Mouse (Mus musculus) embryonic fibroblast, embryonic 13.5 days (primary cell): ENCODE results near the gene Lrrc28. TPM values are rescaled to one million over a fixed set of nuclear protein-coding genes. Genes with fewer than 3 reads are reported as not detected.

ENCODE experiments used
- H3K27ac ChIP-seq: 2 replicates; pipeline ENCODE4 v1.5.1; 2012; ENCODE audit warnings: low read length, control low read depth, inconsistent platforms; ENCODE audit not compliant: insufficient read depth
- H3K4me1 ChIP-seq: 2 replicates; pipeline ENCODE4 v1.6.1; 2011; ENCODE audit warnings: low read length; ENCODE audit not compliant: control insufficient read depth, insufficient read depth
- H3K4me3 ChIP-seq: 2 replicates; pipeline ENCODE4 v1.5.1; 2011; ENCODE audit warnings: mild to moderate bottlenecking, control low read depth, low read length; ENCODE audit not compliant: insufficient read depth
- CTCF ChIP-seq: IDR thresholded peaks from 2 replicates; pipeline ENCODE4 v1.5.1; 2011; ENCODE audit warnings: mild to moderate bottlenecking, control low read depth, low read length, moderate library complexity, borderline replicate concordance; ENCODE audit not compliant: insufficient read depth
- POLR2A ChIP-seq: IDR thresholded peaks from 2 replicates; pipeline ENCODE4 v1.6.1; 2011; ENCODE audit warnings: low read depth, mild to moderate bottlenecking, control low read depth, low read length, moderate library complexity
- polyA plus RNA-seq: library from polyadenylated mRNA; stranded (reverse); fragments of >200 nt; gene quantifications from 2 replicates; pipeline ENCODE4 v1.2.4, GENCODE M21; 2011; ENCODE audit warnings: low read depth; ENCODE audit not compliant: missing spikeins, insufficient read length

Gene Lrrc28
- polyA plus RNA-seq, 1 experiment = 43.1 TPM

DNA sequence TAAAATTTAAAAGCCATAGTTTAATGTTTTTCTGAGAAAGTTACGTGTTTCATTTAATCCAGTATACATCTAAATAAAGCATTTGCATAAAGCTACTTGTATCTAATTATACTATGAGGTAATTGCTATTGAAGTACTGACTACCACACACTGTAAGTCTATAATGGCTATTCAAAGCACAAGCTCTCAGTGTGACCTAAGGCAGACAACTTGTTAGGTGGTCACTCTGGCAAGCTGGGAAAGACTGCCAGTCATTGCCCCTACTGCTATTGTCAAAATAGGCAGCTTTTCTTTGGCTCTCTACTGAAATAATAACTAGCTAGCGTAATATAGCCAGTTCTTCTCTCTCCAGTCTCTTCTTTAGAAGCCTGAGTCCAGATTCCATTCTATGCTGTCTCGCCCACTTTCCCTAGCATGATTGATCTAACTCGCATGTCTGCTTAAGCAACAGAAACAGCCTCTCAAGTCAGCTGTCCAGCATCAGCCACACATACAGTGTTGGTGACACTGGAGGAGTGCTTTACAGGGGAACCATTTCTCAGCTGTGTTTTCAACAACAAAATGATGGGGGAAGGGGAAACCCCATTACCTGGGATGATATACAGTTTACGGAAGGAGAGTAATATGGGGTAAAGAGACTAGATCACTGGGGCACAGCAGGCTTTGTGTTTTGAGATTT lies 37.3 kb downstream of the Lrrc28 start:
- Histone ChIP-seq H3K4me1 (peaks cover 9% of the 10 kb centered on the region), H3K27ac (no peak overlapping the region), H3K4me3 (no peak overlapping the region)
- TF ChIP-seq CTCF (no peak), POLR2A (no peak)

DNA sequence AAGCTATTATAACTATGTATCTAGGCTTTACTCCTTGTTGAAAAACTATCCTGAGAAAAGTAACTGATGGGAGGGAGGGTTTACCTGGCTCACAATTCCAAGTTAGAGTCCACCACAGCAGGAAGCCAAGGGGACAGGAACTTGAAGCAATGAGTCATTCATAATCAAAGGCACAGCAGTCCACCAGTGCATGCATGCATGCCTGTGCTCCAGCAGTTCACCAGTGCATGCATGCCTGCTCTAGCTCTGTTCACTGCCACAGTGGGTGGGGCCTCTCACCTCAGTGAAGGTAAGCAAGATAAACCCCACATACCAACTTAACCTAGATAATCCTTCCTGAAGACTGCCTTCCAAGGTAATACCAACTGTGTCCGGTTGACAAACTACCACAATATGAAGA lies 38.8 kb downstream of the Lrrc28 start:
- Histone ChIP-seq H3K4me1 (peaks cover 9% of the 10 kb centered on the region), H3K27ac (no peak overlapping the region), H3K4me3 (no peak overlapping the region)
- TF ChIP-seq POLR2A = no peak
- TF ChIP-seq CTCF = no peak

DNA sequence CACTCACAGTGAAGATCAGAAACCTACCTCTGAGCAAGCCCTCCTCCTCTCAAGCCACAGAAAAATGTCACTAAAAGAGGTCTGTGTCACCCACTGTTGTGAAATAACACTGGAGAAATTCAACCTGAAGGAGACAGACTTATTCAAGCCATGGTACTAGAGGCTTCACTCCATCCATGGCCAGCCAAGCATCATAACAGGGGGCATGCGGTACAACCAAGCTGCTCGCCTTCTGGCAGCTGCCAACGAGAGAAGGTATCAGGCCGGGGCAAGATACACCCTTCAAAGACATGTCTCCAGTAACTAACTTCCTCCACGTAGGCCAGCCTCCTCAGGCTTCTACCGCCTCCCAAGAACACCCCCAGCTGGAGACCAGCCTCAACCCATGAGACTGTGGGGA lies 40.0 kb downstream of the Lrrc28 start:
- Histone ChIP-seq H3K4me3 (no peak overlapping the region), H3K27ac (0 out of 2 replicates have a peak overlapping the region, but pooled peaks have one; percentile 35), H3K4me1 (peaks cover 9% of the 10 kb centered on the region)
- TF ChIP-seq CTCF (no peak), POLR2A (no peak)

DNA sequence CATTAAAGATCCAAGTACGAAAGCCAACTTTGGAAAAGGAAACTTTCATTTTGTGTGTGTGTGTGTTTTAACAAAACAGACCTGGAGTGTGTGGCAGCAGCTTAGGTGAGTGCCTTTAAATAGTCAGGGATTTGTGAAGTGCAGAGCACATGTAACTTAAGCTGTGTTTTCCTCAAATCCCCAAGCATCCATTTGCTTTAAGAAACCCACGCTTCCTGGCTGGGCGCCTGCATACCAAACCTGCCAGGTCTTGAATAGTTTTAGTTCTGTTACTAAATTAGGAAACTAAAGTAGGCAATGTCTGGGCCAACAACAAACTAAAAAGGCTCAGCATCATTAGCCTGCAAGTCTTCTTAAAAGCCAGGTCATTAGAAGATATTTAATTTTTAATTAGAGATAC lies 47.0 kb downstream of the Lrrc28 start:
- TF ChIP-seq CTCF = no peak
- TF ChIP-seq POLR2A = no peak
- H3K4me1 ChIP-seq = peaks cover 7% of the 10 kb centered on the region; the same call in 1 of the 2 replicates
- peak overlapping the region; percentile 57 for H3K27ac ChIP-seq
- no peak overlapping the region for H3K4me3 ChIP-seq

DNA sequence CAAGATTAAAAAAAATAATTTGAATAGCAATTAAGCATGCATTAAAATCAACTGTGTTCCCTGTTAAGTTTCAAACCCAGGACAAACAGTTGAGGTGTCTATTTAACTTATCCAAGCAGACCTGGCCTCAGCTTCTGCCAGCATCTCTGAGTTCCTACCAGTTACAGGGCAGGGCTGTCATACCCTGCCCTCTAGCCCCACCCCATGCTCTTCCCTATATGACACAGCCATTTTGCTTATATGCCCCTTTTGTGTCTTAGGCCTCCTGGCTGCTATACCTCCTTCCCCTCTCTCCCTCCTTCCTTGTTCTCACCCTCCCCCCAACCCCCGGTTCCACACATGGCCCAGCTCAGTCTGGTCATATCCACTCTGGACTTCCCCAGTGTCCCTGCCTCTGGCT lies 48.1 kb downstream of the Lrrc28 start:
- H3K4me3 ChIP-seq = no peak overlapping the region
- H3K27ac ChIP-seq = no peak overlapping the region
- TF ChIP-seq CTCF (no peak), POLR2A (no peak)
- peaks cover 7% of the 10 kb centered on the region; the same call in 1 of the 2 replicates for H3K4me1 ChIP-seq

DNA sequence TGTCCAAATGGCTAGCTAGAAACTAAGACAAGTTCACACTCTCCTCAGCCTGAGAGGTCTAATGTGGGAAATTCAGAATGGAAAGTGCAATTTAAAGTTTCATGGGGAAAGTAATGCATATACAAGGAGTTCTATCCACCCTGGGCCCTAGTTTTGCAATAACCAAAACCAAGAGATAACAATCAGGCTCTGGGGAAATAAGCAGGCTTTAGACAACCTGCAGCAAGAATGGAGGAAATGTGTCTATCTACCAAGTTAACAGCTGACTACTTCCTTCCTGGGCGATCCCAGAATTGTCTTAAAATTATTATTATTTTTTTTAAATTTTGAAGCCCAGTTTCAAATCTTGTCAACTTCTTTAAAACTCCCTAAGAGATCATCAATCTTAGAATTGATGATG lies 48.7 kb downstream of the Lrrc28 start:
- peaks cover 7% of the 10 kb centered on the region; the same call in 1 of the 2 replicates for H3K4me1 ChIP-seq
- no peak overlapping the region for H3K27ac ChIP-seq
- no peak for TF ChIP-seq CTCF
- TF ChIP-seq POLR2A = no peak
- no peak overlapping the region for H3K4me3 ChIP-seq

DNA sequence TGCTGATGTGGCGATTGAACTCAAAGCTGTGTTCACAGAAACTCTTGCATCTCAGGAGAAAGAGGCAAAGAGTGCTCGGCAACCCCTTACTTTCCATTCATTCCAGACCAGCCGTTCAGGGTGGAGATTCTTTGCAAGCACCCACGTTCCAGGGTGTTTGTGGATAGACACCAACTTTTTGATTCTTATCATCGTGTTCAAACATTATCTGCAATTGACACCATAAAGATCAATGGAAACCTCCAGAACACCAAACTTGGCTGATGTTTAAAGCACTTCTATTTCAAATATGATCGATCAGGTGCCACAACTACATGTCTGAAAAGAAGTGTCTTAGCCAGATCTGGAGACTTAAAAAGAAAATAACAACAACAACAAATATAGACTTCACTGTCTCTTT lies 51.2 kb downstream of the Lrrc28 start:
- Histone ChIP-seq H3K27ac (no peak overlapping the region), H3K4me3 (no peak overlapping the region), H3K4me1 (0 out of 2 replicates have a peak, but pooled peaks cover 3% of the 10 kb centered on the region)
- TF ChIP-seq POLR2A (no peak), CTCF (no peak)

DNA sequence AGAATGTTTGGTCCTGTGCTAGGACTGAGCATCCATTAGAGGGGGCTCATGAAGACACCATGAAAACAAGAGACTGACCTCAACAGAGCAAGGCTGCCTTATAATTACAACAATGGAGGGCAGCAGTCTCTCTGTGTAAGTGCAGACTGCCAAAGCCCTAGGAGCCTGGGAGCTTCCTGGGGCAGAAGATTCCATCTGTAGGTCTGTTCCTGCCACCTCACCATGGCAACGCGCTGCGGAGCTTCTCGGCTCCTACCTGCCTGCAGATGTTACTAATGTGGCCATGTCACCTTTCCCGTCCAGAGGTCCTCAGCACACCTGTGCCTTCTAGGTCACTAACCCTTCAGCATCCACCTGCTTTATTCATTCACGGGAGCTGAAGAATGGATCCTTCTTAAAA lies 52.4 kb downstream of the Lrrc28 start:
- TF ChIP-seq CTCF = no peak
- TF ChIP-seq POLR2A = no peak
- 0 out of 2 replicates have a peak, but pooled peaks cover 4% of the 10 kb centered on the region for H3K4me1 ChIP-seq
- H3K27ac ChIP-seq = no peak overlapping the region
- H3K4me3 ChIP-seq = no peak overlapping the region

DNA sequence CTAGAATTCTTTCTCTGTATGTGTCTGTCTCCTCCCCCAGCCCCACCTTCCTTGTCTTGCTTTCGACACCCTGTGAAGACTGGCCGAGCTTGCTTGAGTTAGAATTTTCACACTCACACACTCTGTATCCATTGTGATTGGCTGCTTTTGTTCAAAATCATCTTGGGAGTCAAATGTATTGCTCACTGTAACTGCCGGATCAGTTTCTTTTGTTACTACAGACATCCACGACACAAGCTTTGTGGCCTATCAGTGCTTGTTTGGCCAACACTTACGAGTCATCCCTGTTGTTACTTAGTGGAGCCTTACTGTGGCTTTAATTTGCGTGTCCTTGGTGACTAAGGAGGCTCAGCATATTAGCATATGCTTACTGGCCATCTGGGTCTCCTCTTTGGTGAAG lies 56.3 kb downstream of the Lrrc28 start:
- Histone ChIP-seq H3K27ac (no peak overlapping the region), H3K4me1 (0 out of 2 replicates have a peak, but pooled peaks cover 2% of the 10 kb centered on the region), H3K4me3 (no peak overlapping the region)
- TF ChIP-seq POLR2A (no peak), CTCF (no peak)

DNA sequence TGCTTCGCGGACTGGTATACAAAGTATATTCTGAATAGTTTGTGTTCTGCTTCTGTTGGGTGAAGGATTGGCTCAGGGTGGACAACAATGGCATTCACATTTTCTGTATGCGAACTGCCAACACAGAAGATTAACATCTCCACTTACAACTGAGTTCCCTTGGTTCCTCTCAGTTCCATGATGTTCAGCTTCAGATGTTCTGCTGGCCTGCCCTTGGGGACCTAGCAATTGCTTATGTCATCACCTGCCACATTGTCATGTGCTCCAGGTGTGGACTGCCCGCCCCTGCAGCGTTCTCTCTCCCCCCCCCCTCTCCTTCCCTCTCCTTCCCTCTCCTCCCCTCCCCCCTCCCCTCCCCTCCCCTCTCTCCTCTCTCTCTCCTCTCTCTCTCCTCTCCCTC lies 58.6 kb downstream of the Lrrc28 start:
- no peak overlapping the region for H3K4me3 ChIP-seq
- no peak overlapping the region for H3K27ac ChIP-seq
- TF ChIP-seq POLR2A = no peak
- 0 out of 2 replicates have a peak, but pooled peaks cover 2% of the 10 kb centered on the region for H3K4me1 ChIP-seq
